ENCODE assay signal across 16 mouse cellular contexts in genomic region chr14:121101531-121101930, GRCm38 (mm10).
DNase-seq lines count a peak whose midpoint lies in the region; ATAC-seq and TF ChIP-seq lines count a peak whose summit lies in the region.
"Had no signal": no experiment of that assay in that cellular context is flagged by ENCODE, and none has a peak within 500 bp of the region (broad histone marks: within the 10 kb centered on the region; RNA-seq: fewer than 3 reads in every experiment).

No protein-coding gene starts in this region.

- TF ChIP-seq EP300 in heart, postnatal 0 days (IDR thresholded peaks at IDR 0.05; ENCODE audit: low read depth), result no peak
- no peak for TF ChIP-seq EP300 in lung, postnatal 0 days (IDR thresholded peaks at IDR 0.05)

- no peak for ATAC-seq in heart, postnatal 0 days (ENCODE audit: insufficient read depth, low read depth)
- ATAC-seq in lung, postnatal 0 days, result no peak
- ATAC-seq: hindbrain, postnatal 0 days; midbrain, embryonic 16.5 days had no signal

- H3K27ac ChIP-seq in gastrocnemius, adult 2 months, result peak overlapping the region; percentile 53; the same call in 1 of the 2 replicates
- peak overlapping the region; percentile 66 for H3K27ac ChIP-seq in heart, postnatal 0 days (ENCODE audit: low read depth)
- peak overlapping the region; percentile 47 for H3K27ac ChIP-seq in left cerebral cortex, adult 2 months
- peak overlapping the region; percentile 57 for H3K27ac ChIP-seq in lung, postnatal 0 days (ENCODE audit: low read length)
- H3K27ac ChIP-seq: hindbrain, postnatal 0 days had no signal

- TF ChIP-seq CTCF in gastrocnemius, adult 2 months (IDR thresholded peaks at IDR 0.05), result no peak
- no peak for TF ChIP-seq CTCF in heart, postnatal 0 days (IDR thresholded peaks at IDR 0.05; ENCODE audit: low read depth)
- no peak for TF ChIP-seq CTCF in left cerebral cortex, adult 2 months (IDR thresholded peaks at IDR 0.05)
- no peak for TF ChIP-seq CTCF in lung, postnatal 0 days (IDR thresholded peaks at IDR 0.05)

- H3K9me3 ChIP-seq in heart, postnatal 0 days (replicated peaks; ENCODE audit: control insufficient read depth, low read length), result no peaks in the 10 kb centered on the region
- H3K9me3 ChIP-seq in lung, postnatal 0 days (ENCODE audit: low read length), result no peaks in the 10 kb centered on the region

- no peak overlapping the region for H3K9ac ChIP-seq in heart, postnatal 0 days (replicated peaks; ENCODE audit: low read depth, low read length)
- H3K9ac ChIP-seq in lung, postnatal 0 days (replicated peaks; ENCODE audit: low read depth), result no peak overlapping the region

- DNase-seq in gastrocnemius, adult 2 months, result no peak
- DNase-seq in gastrocnemius, postnatal 4 days (ENCODE audit: low spot score in 2 of 2), result no peak
- no peak for DNase-seq in heart, postnatal 0 days (ENCODE audit: low spot score)
- no peak for DNase-seq in heart, adult 18-20 months
- DNase-seq in left cerebral cortex, adult 2 months (ENCODE audit: extremely low spot score in 1 of 2, low spot score in 2 of 2), result no peak
- DNase-seq in left cerebral cortex, postnatal 14 days (ENCODE audit: low spot score in 2 of 2), result no peak
- no peak for DNase-seq in lung, postnatal 0 days (ENCODE audit: low spot score)
- DNase-seq in lung, postnatal 25 days (ENCODE audit: low spot score), result no peak
- DNase-seq: cerebellum, adult 8-10 months; gastrocnemius, postnatal 10 days; lung, postnatal 14 days; retina, postnatal 1 day; right cerebral cortex, postnatal 4 days; thymus, postnatal 4 days had no signal

- intact Hi-C loops in gastrocnemius, adult 2 months (cut with DNase I), result no loop called here
- intact Hi-C loops in left cerebral cortex, adult 2 months (cut with DNase I), result no loop called here
- intact Hi-C loops in left cerebral cortex, postnatal 14 days (cut with DNase I), result no loop called here

- no peaks in the 10 kb centered on the region for H3K27me3 ChIP-seq in heart, postnatal 0 days (ENCODE audit: control insufficient read depth, insufficient read depth, low read length)
- no peaks in the 10 kb centered on the region for H3K27me3 ChIP-seq in lung, postnatal 0 days (replicated peaks; ENCODE audit: insufficient read depth, low read length)

- no peak overlapping the region for H3K4me3 ChIP-seq in gastrocnemius, adult 2 months
- no peak overlapping the region for H3K4me3 ChIP-seq in heart, postnatal 0 days (ENCODE audit: low read depth, low read length)
- H3K4me3 ChIP-seq in left cerebral cortex, adult 2 months, result no peak overlapping the region
- H3K4me3 ChIP-seq in lung, postnatal 0 days (ENCODE audit: low read depth, low read length), result no peak overlapping the region

- peaks cover 45% of the 10 kb centered on the region for H3K4me1 ChIP-seq in heart, postnatal 0 days (ENCODE audit: control insufficient read depth, insufficient read depth)
- H3K4me1 ChIP-seq in lung, postnatal 0 days (ENCODE audit: insufficient read depth, low read depth, low read length), result peaks cover 43% of the 10 kb centered on the region

- H3K4me2 ChIP-seq in heart, postnatal 0 days (ENCODE audit: low read depth, low read length), result no peak overlapping the region
- H3K4me2 ChIP-seq in lung, postnatal 0 days (replicated peaks; ENCODE audit: low read depth, low read length), result no peak overlapping the region

- peaks cover 15% of the 10 kb centered on the region; the same call in 1 of the 2 replicates for H3K36me3 ChIP-seq in heart, postnatal 0 days (replicated peaks; ENCODE audit: control insufficient read depth, insufficient read depth, low read length)
- no peaks in the 10 kb centered on the region for H3K36me3 ChIP-seq in lung, postnatal 0 days (ENCODE audit: insufficient read depth, low read length)

- 77% methylated on average over 5 of the region's 5 CpGs for WGBS in heart, postnatal 0 days
- WGBS in lung, postnatal 0 days, result 52% methylated on average over 5 of the region's 5 CpGs
